Mouse (Mus musculus) C2C12 (cell line): ENCODE measurements around the gene Nipa1. TPM values are rescaled to one million over a fixed set of nuclear protein-coding genes. Genes with fewer than 3 reads are reported as not detected.
A peak's percentile ranks its signal among the peaks of the same experiment; 100 is the strongest.

ENCODE experiments used
- H3K27me3 ChIP-seq: one replicate; pipeline ENCODE4 v1.6.1; 2011; ENCODE audit not compliant: control insufficient read depth, insufficient read depth, insufficient read length
- H3K36me3 ChIP-seq: one replicate; pipeline ENCODE4 v1.6.1; 2011; ENCODE audit not compliant: control insufficient read depth, insufficient read depth
- H3K4me3 ChIP-seq: one replicate; pipeline ENCODE4 v1.5.1; 2011; ENCODE audit warnings: mild to moderate bottlenecking, control low read depth; ENCODE audit not compliant: poor library complexity, insufficient read depth, severe bottlenecking
- H3K79me2 ChIP-seq: one replicate; pipeline ENCODE4 v1.6.1; 2011; ENCODE audit not compliant: control insufficient read depth, insufficient read depth
- H3K79me3 ChIP-seq: one replicate; pipeline ENCODE4 v1.6.1; 2011; ENCODE audit warnings: low read depth, control low read depth
- H3ac ChIP-seq: one replicate; pipeline ENCODE3; 2011; ENCODE audit warnings: low read depth; ENCODE audit not compliant: control insufficient read depth, insufficient read length
- CEBPB ChIP-seq: IDR thresholded peaks from one replicate; pipeline ENCODE4 v1.6.1; 2011; ENCODE audit warnings: low read depth, mild to moderate bottlenecking, control low read depth, moderate library complexity
- CTCF ChIP-seq: IDR thresholded peaks from one replicate; pipeline ENCODE4 v1.5.1; 2011; ENCODE audit not compliant: control insufficient read depth, insufficient read depth, insufficient read length
- FOSL1 ChIP-seq: IDR thresholded peaks from one replicate; pipeline ENCODE4 v1.8.0; 2011; ENCODE audit warnings: mild to moderate bottlenecking, low read length; ENCODE audit not compliant: poor library complexity, insufficient read depth, severe bottlenecking
- MAX ChIP-seq: IDR thresholded peaks from one replicate; pipeline ENCODE4 v1.6.1; 2011; ENCODE audit warnings: mild to moderate bottlenecking, control low read depth
- MYOD1 ChIP-seq: IDR thresholded peaks from one replicate; pipeline ENCODE4 v1.6.1; 2011; ENCODE audit warnings: low read depth; ENCODE audit not compliant: control insufficient read depth, insufficient read length
- MYOG ChIP-seq: IDR thresholded peaks from one replicate; pipeline ENCODE4 v1.6.1; 2011; ENCODE audit not compliant: control insufficient read depth, insufficient read length; ENCODE audit errors: extremely low read depth
- USF1 ChIP-seq: IDR thresholded peaks from one replicate; pipeline ENCODE4 v1.6.1; 2011; ENCODE audit warnings: low read depth, mild to moderate bottlenecking, control low read depth, moderate library complexity
- polyA plus RNA-seq: library from polyadenylated mRNA; unstranded; fragments of >200 nt; fragmentation: generic; extraction: Trizol; gene quantifications from one replicate; pipeline ENCODE4 v1.2.1, GENCODE M21; 2012; ENCODE audit warnings: missing spikeins

Nipa1 gene
- polyA plus RNA-seq, 1 experiment = 3.9 TPM

- TF ChIP-seq USF1 (no peak), MYOD1 (no peak), MAX (no peak), FOSL1 (no peak), CTCF (no peak), MYOG (no peak), CEBPB (no peak)
- H3K4me3 ChIP-seq = peak overlapping the region; percentile 38
- H3K27me3 ChIP-seq = no peaks in the 10 kb centered on the region
- H3K79me3 ChIP-seq = peaks cover 22% of the 10 kb centered on the region
- peak overlapping the region; percentile 86 for H3ac ChIP-seq
- H3K79me2 ChIP-seq = peaks cover 48% of the 10 kb centered on the region
- H3K36me3 ChIP-seq = no peaks in the 10 kb centered on the region
Observed at GRCm38 (mm10) chr7:56050487-56050911, 30.7 kb upstream of the Nipa1 start.

- TF ChIP-seq FOSL1 (no peak), CTCF (no peak), CEBPB (no peak), MAX (no peak), MYOD1 (no peak), MYOG (no peak), USF1 (no peak)
- peaks cover 22% of the 10 kb centered on the region for H3K79me3 ChIP-seq
- H3K27me3 ChIP-seq = no peaks in the 10 kb centered on the region
- H3K4me3 ChIP-seq = peak within 1 kb of the TSS; percentile 38
- H3ac ChIP-seq = peak within 1 kb of the TSS; percentile 86
- no peaks in the 10 kb centered on the region for H3K36me3 ChIP-seq
- H3K79me2 ChIP-seq = peaks cover 42% of the 10 kb centered on the region
Observed at GRCm38 (mm10) chr7:56049831-56050321, 30.1 kb upstream of the Nipa1 start, which contains the start of gene Herc2. Gene Herc2, plus strand, starts transcription at chr7:56050196.

GRCm38 (mm10) chr7:56047178-56047577, 27.4 kb upstream of the Nipa1 start:
- TF ChIP-seq CTCF (no peak), CEBPB (no peak), USF1 (no peak), MAX (no peak), MYOG (no peak), FOSL1 (no peak), MYOD1 (no peak)
- H3K36me3 ChIP-seq = no peaks in the 10 kb centered on the region
- no peaks in the 10 kb centered on the region for H3K27me3 ChIP-seq
- no peak overlapping the region for H3ac ChIP-seq
- peaks cover 12% of the 10 kb centered on the region for H3K79me3 ChIP-seq
- H3K4me3 ChIP-seq = no peak overlapping the region
- peaks cover 19% of the 10 kb centered on the region for H3K79me2 ChIP-seq

- Histone ChIP-seq H3K79me2 (no peaks in the 10 kb centered on the region), H3K79me3 (no peaks in the 10 kb centered on the region), H3K27me3 (no peaks in the 10 kb centered on the region), H3K4me3 (no peak overlapping the region), H3K36me3 (no peaks in the 10 kb centered on the region), H3ac (no peak overlapping the region)
- TF ChIP-seq USF1 (no peak), FOSL1 (no peak), CTCF (no peak), MYOG (no peak), CEBPB (no peak), MAX (no peak), MYOD1 (no peak)
Observed at GRCm38 (mm10) chr7:56044267-56044629, 24.5 kb upstream of the Nipa1 start.

GRCm38 (mm10) chr7:56043577-56044266, 24.0 kb upstream of the Nipa1 start:
- no peaks in the 10 kb centered on the region for H3K79me2 ChIP-seq

GRCm38 (mm10) chr7:56042353-56042752, 22.6 kb upstream of the Nipa1 start:
- no peaks in the 10 kb centered on the region for H3K36me3 ChIP-seq
- H3K79me3 ChIP-seq = no peaks in the 10 kb centered on the region
- no peak overlapping the region for H3K4me3 ChIP-seq
- H3ac ChIP-seq = no peak overlapping the region
- H3K79me2 ChIP-seq = no peaks in the 10 kb centered on the region
- TF ChIP-seq CTCF (peak; percentile 28), MYOG (no peak)
- no peaks in the 10 kb centered on the region for H3K27me3 ChIP-seq

More at GRCm38 (mm10) chr7:56043577-56044266, 24.0 kb upstream of the Nipa1 start:
- TF ChIP-seq FOSL1 = no peak
- TF ChIP-seq MAX = no peak
- TF ChIP-seq CTCF = no peak
- no peak for TF ChIP-seq MYOD1
- no peak overlapping the region for H3K4me3 ChIP-seq
- no peaks in the 10 kb centered on the region for H3K27me3 ChIP-seq
- H3K79me3 ChIP-seq = no peaks in the 10 kb centered on the region
- no peak overlapping the region for H3ac ChIP-seq
- H3K36me3 ChIP-seq = no peaks in the 10 kb centered on the region
